Mouse (Mus musculus) testis, adult 2 months (tissue): ENCODE data around the gene Akr1b7.

Experiments
- CTCF ChIP-seq: fragments of 200-500 bp; IDR thresholded peaks from 2 replicates; pipeline ENCODE4 v1.5.1; 2012; ENCODE audit warnings: low read depth, mild to moderate bottlenecking, inconsistent platforms, low read length, moderate library complexity; ENCODE audit not compliant: control insufficient read depth, insufficient read depth, insufficient replicate concordance
- POLR2A ChIP-seq: fragments of 200-500 bp; IDR thresholded peaks from 2 replicates; pipeline ENCODE4 v1.6.1; 2012; ENCODE audit warnings: low read depth, mild to moderate bottlenecking, inconsistent platforms, low read length, moderate library complexity; ENCODE audit not compliant: control insufficient read depth

DNA sequence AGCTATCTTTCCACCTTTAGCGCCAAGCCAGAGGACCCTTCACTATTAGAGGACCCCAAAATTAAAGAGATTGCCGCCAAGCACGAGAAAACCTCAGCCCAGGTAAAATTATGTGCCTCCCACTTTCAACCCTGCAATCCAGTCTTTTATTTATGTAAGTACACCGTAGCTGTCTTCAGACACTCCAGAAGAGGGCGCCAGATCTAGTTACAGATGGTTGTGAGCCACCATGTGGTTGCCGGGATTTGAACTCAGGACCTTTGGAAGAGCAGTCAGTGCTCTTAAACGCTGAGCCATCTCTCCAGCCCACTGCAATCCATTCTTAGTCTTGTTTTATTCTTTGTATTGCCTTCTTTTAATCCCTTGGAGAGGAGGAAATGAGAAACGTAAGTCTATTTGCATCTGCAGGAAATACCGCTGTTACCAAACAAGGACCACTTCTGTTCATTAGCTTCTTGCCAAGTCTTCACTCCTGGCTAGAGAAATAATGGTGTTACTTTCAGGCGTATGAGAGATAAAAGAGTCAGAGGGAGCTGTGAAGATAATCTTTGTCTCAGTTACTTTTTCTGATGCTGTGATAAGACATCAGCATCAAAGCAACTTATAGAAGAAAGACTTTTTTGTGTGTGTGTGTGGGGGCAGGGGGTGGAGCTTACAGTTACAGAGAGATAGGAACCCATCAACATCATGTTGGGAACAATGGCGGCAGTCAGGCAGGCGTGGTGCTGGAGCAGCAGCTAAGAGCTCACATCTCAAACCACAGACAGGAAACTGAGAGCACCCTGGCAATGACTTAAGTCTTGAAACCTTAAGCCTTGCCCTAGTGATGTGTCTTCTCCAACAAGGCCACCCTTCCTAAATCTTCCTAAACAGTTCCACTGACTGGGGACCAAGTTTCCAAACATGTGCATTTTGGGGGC, 47.7 kb upstream of the Akr1b7 start:
- TF ChIP-seq POLR2A (no peak), CTCF (no peak)
